Mouse (Mus musculus) heart, adult 2 months (tissue): ENCODE measurements at regions not wholly inside any gene's neighbourhood (a gene's known extent, or its start where the extent isn't known, plus 50 kb on each side); places are given as distances from the start of the nearest gene placed in this dataset.

Experiments
- CTCF ChIP-seq: fragments of 200-600 bp; IDR thresholded peaks from 2 replicates; pipeline ENCODE4 v1.8.1; 2022; ENCODE audit warnings: antibody characterized with exemption, mild to moderate bottlenecking, moderate library complexity
- EP300 ChIP-seq: fragments of 200-500 bp; IDR thresholded peaks from 2 replicates; pipeline ENCODE4 v1.6.1; 2011; ENCODE audit warnings: low read depth, low read length, control low read depth; ENCODE audit not compliant: insufficient read depth
- POLR2A ChIP-seq: fragments of 200-500 bp; IDR thresholded peaks from 2 replicates; pipeline ENCODE4 v1.6.1; 2011; ENCODE audit warnings: mild to moderate bottlenecking, low read depth, low read length, control low read depth; ENCODE audit not compliant: insufficient read depth

DNA sequence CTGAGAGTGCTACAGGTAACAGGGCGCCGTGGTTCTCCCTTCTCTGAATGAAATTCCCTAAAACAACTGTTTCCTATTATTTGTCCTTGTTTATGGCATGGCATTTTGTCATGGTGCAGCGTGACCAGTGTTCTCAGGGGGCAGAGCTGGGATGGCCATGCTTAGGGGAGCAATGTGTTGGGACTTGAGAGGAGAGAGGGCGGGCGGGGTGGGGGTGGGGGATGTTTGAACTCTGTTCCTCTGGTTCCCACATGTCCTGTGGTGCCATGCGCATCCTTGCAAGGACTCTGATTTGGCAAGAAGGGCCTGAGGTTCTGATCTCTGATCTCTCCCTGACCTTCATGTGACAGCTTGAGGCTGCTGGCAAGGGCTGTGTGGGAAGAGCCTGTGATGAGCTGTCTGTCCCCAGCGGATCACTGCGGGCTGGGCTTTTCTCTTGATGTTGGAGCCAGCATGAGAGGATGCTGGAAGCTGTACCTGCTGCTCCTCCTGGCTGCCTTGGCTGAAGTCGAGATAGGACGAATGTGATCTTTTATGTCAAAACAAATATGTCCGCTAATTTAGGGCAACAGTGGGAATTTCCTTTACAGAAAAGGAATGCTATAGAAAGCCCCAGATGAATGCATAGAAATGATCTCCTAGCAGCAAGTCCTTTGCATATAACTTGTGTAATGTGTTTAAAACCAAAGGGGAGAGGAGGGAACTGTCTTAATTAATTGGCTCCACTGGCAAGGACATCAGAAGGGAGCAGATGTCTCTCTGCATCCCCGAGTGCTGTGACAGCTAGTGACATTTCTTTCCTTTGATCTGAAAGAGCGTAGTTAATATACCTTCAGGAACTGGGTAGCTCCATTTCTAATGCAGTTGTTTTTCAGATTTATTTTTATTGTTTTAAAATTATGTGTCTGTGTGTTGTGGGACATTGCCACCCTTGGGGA lies 255.2 kb upstream of the Pde3a start:
- TF ChIP-seq CTCF (no peak), POLR2A (no peak), EP300 (no peak)
